Mouse (Mus musculus) bone marrow, adult 2 months (tissue): Measurements from ENCODE around the gene Masp1. TPM values are rescaled to one million over a fixed set of nuclear protein-coding genes. Genes with fewer than 3 reads are reported as not detected.

Source experiments
- H3K27ac ChIP-seq: fragments of 200-500 bp; 2 replicates; pipeline ENCODE4 v1.5.1; 2012; ENCODE audit warnings: low read depth, mild to moderate bottlenecking, control low read depth, inconsistent platforms, low read length; ENCODE audit not compliant: control insufficient read depth, poor library complexity, insufficient read depth
- H3K4me1 ChIP-seq: fragments of 200-500 bp; 2 replicates; pipeline ENCODE4 v1.6.1; 2011; ENCODE audit warnings: low read length; ENCODE audit not compliant: control insufficient read depth, insufficient read depth
- H3K4me3 ChIP-seq: fragments of 200-500 bp; replicated peaks from 2 replicates; pipeline ENCODE3; 2011; ENCODE audit warnings: mild to moderate bottlenecking, low read depth, low read length, control low read depth; ENCODE audit not compliant: control insufficient read depth
- CTCF ChIP-seq: fragments of 200-500 bp; IDR thresholded peaks from 2 replicates; pipeline ENCODE4 v1.5.1; 2011; ENCODE audit warnings: low read length, control low read depth; ENCODE audit not compliant: control insufficient read depth, insufficient read depth
- POLR2A ChIP-seq: fragments of 200-500 bp; IDR thresholded peaks from 2 replicates; pipeline ENCODE4 v1.6.1; 2011; ENCODE audit warnings: low read depth, mild to moderate bottlenecking, control low read depth, low read length, borderline replicate concordance; ENCODE audit not compliant: control insufficient read depth
- WGBS: fragments of 180-500 bp; shearing (Covaris S2); methylation state at CpG from one replicate; pipeline ENCODE4 v1.1.7; 2018; 5-methylcytosine and 5-hydroxymethylcytosine counted together
- polyA plus RNA-seq: library from polyadenylated mRNA; stranded (reverse); fragments of >200 nt; gene quantifications from 2 replicates; pipeline ENCODE4 v1.2.4, GENCODE M21; 2011; ENCODE audit warnings: low replicate concordance; ENCODE audit not compliant: missing spikeins, insufficient read depth, insufficient read length

Gene Masp1
- polyA plus RNA-seq, 1 experiment, result 0.87 TPM

DNA sequence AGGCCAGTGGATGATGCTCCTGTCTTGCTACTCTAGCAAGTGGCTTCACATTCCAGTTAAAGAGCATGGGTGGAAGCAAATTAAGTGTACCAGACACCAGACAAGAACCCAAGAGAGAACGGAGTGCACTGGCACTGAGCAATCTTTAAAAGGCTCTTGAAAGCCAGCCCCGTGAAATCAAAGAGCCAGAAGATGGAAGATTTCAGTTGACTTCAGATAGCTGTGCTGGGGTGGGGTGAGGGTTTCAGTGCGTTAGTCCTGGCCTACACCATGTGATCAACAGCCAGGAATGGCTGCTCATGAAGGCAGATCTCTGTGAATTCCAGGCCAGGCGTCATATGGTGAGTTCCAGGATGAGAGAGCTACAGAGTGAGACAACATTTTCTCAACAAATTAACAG is 17.3 kb downstream of the Masp1 start:
- Histone ChIP-seq H3K27ac (no peak overlapping the region), H3K4me3 (no peak overlapping the region), H3K4me1 (no peaks in the 10 kb centered on the region; the same call in 1 of the 2 replicates)
- WGBS, result 80% methylated on average over 4 of the region's 4 CpGs
- no peak for TF ChIP-seq POLR2A
- no peak for TF ChIP-seq CTCF

DNA sequence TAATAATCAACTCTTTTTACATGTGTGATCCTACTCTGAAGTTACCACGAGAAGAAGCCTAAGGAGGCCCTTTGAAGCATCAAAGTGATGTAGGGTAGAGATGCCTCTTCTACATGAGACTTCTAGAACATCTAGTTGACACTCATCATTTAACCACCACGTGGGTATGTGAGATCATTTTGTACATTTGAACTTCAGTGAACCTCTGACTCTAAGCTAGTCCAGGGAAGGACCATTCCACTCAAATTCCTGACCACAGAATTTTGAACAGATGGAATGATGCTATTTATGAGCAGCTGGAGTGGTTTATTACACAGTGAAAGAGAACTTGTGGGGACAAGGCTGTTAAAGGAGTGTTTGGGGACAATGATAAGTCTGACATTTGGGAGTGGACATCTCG is 18.1 kb downstream of the Masp1 start:
- Histone ChIP-seq H3K27ac (no peak overlapping the region), H3K4me3 (no peak overlapping the region), H3K4me1 (no peaks in the 10 kb centered on the region; the same call in 1 of the 2 replicates)
- WGBS, result 62% methylated on average over 3 of the region's 3 CpGs
- TF ChIP-seq CTCF, result no peak
- no peak for TF ChIP-seq POLR2A

DNA sequence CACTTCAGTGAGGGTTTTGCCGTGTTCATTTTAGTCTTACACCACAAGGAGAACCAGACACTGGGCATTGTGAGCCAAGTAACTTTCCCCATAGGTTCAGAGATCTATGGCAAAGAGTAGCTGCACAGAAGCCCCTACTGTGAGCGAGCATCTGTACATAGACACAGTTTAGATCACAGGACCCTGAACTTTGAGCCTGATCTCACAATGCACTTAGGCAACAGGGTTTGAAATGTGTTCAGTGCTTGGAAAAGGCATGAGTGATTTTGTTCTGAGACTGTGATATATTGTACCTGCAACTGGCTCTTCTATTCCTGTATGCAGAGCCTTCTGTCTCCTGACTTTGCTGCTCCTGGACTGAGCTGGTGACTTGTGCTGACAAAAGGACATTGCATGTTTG is 19.3 kb downstream of the Masp1 start:
- Histone ChIP-seq H3K4me3 (no peak overlapping the region), H3K27ac (no peak overlapping the region), H3K4me1 (no peaks in the 10 kb centered on the region; the same call in 1 of the 2 replicates)
- 71% methylated on average over 2 of the region's 2 CpGs for WGBS
- TF ChIP-seq CTCF (no peak), POLR2A (no peak)

GRCm38 (mm10) chr16:23500558-23500957 is 20.1 kb downstream of the Masp1 start:
- H3K27ac ChIP-seq, result no peak overlapping the region
- H3K4me1 ChIP-seq, result no peaks in the 10 kb centered on the region; the same call in 1 of the 2 replicates
- TF ChIP-seq CTCF (no peak), POLR2A (no peak)
- H3K4me3 ChIP-seq, result no peak overlapping the region
- WGBS, result 52% methylated on average over 5 of the region's 5 CpGs

GRCm38 (mm10) chr16:23498691-23499131 is 21.9 kb downstream of the Masp1 start:
- H3K4me3 ChIP-seq, result no peak overlapping the region
- WGBS, result 61% methylated on average over 7 of the region's 7 CpGs
- H3K4me1 ChIP-seq, result no peaks in the 10 kb centered on the region; the same call in 1 of the 2 replicates
- no peak for TF ChIP-seq POLR2A
- TF ChIP-seq CTCF, result no peak
- H3K27ac ChIP-seq, result no peak overlapping the region

GRCm38 (mm10) chr16:23497881-23498280 is 22.7 kb downstream of the Masp1 start:
- WGBS, result 62% methylated on average over 1 of the region's 1 CpGs
- Histone ChIP-seq H3K27ac (no peak overlapping the region), H3K4me1 (no peaks in the 10 kb centered on the region; the same call in 1 of the 2 replicates), H3K4me3 (no peak overlapping the region)
- no peak for TF ChIP-seq CTCF
- TF ChIP-seq POLR2A, result no peak

GRCm38 (mm10) chr16:23497440-23497839 is 23.2 kb downstream of the Masp1 start:
- Histone ChIP-seq H3K27ac (no peak overlapping the region), H3K4me1 (no peaks in the 10 kb centered on the region; the same call in 1 of the 2 replicates), H3K4me3 (no peak overlapping the region)
- WGBS, result 53% methylated on average over 3 of the region's 3 CpGs
- TF ChIP-seq POLR2A (no peak), CTCF (no peak)

GRCm38 (mm10) chr16:23496245-23496924 is 24.2 kb downstream of the Masp1 start:
- TF ChIP-seq POLR2A (no peak), CTCF (no peak)
- no peak overlapping the region for H3K4me3 ChIP-seq
- no peaks in the 10 kb centered on the region; the same call in 1 of the 2 replicates for H3K4me1 ChIP-seq
- no peak overlapping the region for H3K27ac ChIP-seq
- 69% methylated on average over 8 of the region's 8 CpGs for WGBS
